Mouse (Mus musculus) thymus, postnatal 10 days (tissue): ENCODE measurements around the gene Chd5.

Source experiments
- DNase-seq, 2 experiments: peaks; one replicate each; pipeline ENCODE4 v3.0.0; 2021; ENCODE audit warnings: low spot score in 2 of 2

Chd5 gene

DNA sequence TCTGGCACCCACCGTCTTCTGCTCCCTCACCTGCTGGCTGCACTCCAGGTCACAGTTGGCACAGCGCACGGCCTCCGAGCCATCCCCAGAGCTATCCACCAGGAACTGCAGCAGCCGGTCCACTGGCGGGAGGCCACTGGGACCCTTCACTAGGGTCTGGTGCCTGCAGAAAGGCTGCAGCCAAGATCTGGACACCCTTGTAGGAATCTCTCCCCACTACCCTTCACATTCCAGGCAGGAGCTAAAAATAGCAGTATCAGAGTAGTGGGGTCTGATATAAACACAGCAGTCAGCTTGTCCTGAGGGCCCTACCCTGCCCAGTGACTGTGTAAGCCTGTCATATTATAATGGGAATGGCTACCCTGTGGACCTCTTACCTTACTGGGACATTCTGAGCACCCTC is 20.8 kb upstream of the Chd5 start:
- DNase-seq, result no peak

DNA sequence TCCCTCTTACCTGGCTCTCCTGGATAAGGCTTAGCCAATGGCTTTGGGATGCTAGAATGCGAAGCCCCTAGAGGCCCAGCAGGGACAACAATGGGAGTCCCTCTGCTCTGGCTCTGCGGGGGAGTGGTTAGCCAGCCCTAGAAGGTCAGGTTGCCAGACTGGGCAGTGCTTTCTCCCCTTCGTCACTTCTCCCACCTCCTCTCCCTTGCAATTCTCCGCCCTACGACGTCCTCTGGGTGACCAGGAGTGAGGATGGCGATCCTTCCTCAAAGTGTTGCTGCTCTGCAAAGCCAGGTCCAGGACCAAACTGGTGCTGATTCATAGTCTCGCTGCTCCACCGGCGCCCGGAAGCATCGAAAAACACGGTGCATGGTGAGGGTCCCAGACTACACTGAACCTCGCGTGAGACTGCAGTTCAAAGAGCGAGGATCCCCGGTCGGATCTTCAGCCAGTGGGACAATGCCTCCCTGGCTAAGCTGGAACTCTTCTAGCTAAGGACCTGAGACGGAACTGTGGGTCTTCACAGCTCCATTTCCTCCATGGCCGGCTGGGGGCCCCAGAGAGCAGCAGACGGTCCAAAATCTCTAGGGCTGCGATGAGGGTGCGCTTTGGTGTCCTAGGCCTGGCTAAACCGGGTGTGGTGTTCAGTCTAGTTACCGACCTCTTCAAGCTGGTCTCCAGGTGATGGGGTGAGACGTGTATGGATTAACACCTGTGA is 19.8 kb upstream of the Chd5 start, which contains the start of gene Rnf207:
Gene Rnf207, minus strand, starts transcription at position 477 of the 718 bp plus-strand sequence.
- DNase-seq, result no peak

DNA sequence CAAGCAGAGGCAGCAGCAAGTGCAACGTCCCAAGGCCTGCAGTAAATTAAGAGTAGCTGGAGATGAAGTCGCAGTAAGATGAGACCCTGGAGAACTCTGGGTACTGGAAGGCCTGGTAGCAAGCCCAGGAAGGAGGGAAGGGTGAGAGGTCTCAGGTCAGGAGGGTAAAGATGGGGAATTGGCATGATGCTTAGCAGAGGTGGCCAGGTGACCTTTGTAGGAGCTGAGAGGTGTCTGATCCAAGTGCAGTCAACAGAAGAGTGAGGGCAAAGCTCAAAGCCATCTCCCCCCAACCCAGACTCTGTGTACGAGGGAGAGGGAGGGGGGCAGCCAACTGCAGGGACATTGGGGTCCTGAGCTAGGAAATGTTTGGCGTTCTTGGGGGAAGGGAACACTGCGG is 17.0 kb upstream of the Chd5 start:
- DNase-seq, result no peak

DNA sequence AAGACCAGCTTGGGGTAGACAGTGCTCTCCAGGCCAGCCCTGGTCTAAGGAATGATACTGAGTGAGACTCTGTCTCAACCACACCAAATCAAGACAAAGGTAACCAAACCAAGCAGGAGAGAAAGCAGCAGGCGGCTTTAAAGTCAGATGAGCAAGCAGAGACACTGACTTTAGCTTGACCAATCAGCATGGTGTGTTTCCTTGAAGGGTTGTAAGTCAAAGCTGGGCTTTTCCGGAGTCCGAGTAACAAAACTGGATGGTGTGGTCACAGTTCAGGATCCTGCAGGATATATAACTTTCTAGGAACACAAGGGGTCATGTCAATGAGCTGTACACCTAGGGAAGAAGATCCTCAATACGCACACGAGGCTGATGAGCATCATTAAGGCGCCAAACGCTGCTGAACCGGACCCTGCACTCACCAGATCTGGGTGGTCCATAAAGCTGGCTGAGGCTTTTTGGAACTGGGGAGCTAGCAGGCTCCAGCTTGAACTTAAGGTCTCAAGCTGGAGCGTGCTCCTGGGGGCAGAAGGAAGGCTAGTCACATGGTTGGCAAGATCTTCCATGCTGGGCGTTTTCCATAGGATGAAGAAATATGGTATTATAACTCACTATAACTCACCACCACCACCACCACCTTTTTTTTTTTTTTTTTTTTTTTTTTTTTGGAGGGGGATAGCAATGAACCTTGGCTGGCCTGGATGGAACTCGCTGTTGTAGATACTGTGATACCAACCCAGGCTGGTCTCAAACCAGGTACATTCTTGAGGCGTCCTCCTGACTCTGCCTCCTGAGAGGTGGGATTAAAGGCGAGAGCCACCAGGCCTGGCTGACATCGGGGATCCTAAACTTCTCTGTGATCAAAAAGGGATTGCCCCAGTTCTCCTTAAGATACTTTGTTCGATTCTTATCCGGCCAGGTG is 13.5 kb upstream of the Chd5 start:
- no peak for DNase-seq

DNA sequence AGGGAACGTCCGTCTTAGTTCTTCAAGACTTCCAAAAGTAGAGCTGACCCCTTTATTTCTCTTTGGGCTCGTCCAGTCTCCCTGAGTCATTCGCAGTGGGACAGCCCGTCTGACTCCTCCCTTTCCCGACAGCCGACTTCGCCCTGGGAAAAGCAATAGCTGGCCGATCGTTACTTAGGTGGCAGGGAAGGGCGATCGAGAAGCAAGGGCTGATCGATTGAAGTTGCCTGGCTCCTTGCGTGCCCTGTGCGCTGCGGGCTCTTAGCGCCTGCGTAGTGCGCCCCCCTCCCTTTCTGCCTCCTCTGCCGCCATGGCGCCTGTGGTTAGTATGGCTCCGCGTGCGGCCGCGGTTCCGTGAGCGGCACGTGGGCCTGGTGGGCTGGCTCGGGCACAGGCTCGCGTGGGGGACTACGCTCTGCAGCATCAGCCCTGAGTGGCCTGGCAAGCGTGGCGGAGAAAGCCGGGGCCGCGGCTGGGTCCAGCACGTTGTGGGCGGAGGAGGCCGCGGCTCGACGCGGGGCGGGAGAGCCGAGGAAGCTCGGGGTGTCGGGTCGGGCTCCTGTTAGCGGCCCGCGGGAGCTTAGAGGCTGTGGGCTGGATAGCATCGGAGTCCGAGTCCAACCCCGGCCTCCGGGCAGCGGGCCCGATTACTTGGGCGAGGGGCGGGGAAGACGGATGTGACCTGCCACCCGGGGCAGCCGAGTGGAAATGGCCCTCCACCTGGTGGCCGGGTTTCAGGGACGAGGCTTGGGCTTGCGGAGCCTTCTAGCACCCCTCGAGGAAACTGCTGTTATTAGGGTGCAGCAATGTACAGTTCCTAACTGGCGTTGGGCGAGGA is 12.7 kb upstream of the Chd5 start, which contains the start of gene Rpl22:
Gene Rpl22, plus strand, starts transcription at position 169 of the 838 bp plus-strand sequence.
- peak; percentile 87 to 90 for DNase-seq

DNA sequence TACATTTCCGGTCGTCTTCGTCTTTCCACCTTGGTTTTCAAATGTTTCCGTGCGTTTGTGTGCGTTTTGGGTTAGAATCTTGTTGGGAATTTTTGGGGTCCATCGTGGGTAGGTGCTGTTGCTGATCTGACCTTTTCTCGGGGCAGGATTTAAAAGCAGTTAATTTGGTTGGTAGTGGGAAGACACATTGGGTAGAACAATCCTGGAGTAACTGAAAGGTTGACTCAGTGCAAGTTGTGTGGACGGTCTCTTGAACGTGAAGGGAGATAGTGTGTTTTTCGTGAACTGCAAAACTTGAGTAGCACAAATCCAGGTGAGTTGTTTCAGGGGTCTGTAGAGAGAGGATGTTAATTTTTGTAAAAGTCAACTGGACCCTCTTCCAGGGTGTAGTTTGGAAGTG is 11.9 kb upstream of the Chd5 start:
- DNase-seq, result no peak

DNA sequence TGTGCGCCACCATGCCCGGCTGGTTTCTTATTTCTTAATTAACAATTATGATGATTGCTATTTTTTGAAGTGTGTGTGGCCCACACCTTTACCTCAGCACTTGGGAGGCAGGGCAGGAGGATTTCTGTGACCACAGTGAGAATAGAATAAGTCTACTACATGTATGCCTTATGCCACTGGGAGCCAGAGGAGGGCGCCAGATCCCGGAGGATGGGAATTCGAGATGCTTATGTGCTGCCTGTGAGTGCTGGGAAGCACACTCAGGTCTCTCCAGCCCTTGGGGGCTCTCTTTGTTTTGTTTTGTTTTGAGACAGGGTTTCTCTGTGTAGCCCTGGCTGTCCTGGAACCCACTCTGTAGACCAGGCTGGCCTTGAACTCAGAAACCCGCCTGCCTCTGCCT is 9.8 kb upstream of the Chd5 start:
- DNase-seq, result peak in 1 of 2 experiments; percentile 65

DNA sequence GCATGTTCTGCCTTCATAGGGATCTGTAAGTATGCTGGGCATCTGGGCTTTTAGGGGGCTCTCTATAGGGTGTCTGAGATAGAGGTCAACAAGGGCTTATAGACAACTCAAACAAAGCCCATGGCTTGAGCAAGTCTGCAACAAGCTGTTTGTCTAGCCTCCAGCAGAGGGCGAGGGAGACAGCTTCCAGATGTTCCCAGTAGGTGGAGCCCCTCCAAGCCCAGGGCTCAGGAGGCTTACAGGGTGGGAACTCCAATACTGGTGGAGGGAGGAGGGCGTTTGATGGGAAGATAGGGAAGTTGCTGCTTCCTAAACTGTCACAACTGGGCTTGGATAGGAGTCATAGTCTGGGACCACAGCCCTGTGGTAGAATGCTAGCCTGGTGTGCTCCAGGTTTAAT is 5.5 kb upstream of the Chd5 start:
- DNase-seq, result peak; percentile 32 to 68

DNA sequence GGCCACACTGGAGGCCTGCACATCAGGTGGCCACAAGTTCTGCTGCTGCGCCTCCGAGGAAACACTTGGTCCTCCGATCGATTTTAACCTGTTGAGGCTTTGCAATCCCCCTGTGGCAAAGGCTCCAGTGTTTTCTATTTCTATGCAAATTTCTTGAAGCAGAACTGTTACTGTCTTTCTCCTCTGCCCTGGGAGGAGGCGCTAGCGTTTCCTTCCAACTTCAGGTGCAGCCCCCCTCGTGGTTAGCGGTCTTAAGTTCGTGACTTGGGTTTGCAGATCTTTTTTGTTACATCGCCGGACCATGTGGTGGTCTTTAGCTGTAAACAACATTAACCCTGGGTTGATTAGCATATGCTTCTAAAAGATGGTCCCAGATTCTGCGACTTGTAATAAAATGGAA is 4.9 kb upstream of the Chd5 start:
- DNase-seq, result no peak

DNA sequence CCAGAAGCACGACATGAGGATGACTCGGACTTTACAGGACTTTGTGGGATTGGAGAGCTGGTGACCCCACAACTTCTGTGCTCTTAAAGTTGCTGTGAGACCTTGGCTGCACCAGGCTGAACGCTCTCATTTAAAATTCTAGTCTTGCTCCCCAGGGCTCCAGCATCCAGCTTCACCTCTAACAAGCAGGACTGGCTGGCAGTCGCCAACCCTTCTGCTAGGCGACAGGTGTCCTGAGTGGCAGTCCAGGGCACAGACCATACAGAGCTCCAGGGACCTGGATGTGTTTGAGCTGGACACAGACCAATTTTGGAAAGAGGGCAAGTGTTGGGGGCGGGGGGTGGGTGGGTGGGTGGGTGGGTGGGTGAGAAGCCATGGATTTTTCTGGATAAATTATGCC is 679 bp upstream of the Chd5 start:
- DNase-seq, result no peak

DNA sequence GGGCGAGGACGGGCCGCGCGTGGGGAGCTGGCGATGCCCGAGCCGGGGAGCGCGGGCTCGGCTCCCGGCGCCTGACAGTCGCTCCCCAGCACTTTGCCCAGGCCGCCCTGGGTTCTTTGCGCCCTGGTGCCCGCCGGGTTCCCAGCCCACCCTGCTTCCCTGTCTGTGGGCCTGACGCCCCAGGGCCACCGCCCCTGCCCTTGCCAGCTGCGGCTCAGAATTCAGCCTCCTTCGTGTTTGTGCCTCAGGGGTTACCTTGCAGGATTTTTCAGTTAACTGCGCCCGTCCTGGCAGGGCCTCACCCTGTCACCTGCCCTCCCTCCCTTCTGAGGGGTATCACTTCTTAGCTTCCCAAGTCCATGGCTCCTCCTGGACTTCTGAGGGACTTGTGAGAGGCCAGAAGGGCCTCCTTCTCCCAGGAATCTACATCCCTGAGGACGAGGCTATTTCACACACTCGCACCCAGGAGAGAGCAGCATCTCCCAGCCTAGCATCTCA is 891 bp downstream of the Chd5 start:
- DNase-seq, result no peak

DNA sequence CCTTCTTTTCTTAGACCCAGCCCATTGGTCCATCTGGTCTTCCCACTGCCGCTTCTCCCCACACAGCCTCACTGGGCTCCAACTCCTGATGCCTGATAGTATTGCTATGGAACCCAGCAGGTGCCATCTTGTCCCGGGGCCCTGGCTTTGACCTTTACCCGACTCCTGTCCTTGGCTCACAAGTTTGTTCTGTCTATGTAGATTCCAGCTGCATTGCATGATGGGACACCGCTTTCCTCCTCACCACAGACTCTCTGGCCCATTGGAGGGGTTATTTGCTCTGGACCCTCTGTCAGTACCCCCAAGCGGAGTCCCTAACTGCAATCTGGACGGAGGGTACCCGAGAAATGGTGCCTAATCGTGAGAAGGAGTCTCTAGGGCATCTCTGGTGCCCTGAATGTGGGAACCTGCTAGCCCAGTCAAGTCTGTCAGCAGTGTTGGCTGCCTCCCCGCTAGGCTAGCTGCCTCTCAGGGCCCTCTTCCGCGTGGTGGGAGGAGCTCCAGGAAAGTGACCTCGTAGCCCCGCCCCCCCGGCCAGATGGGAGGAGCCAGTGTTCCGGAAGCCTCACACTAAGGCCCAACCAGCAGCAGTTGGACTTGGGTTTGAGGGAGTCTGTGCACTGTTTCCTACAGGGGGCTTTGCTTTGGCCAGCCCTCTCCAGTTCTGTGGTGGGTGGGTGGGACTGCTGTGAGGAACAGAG is 2.3 kb downstream of the Chd5 start:
- peak in 1 of 2 experiments; percentile 24 for DNase-seq

DNA sequence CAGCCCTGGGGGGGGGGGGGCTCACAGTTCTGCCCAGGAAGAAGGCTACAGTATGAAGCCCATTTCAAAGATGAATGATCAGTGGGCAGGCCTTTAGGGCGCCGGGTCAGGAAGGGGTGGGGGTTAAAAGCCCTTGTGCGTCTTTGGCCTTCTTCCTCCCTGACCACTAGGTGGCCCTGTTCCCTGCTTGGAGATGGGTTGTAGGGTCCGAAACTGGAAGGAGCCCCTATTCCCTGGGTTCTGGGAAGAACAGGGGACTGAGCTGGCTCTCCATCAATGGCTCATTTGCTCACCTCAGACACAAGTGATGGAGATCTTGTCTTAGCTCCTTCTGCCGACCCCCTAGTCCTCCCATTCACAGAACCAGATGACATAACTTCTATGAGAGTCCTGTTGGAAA is 4.8 kb downstream of the Chd5 start:
- DNase-seq, result no peak

DNA sequence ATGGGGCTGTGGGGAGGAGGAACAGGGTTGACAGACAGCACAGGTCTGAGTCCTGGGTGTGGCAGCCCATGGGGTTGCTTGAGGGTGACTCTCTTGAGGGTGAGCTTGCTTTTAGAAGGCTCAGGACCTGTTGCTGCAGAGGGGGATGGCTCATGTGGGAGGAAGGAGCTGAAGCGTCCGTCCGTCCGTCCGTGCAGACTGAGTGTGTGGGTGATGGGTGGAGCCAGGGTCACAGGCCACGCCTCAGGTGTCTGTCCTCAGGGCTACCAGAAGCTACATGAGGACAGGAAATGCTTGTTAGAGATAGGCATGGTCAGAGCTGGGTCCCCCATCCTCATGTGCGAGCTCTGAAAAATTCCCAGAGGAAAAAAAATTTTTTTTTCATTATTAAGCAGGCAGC is 6.2 kb downstream of the Chd5 start:
- no peak for DNase-seq

DNA sequence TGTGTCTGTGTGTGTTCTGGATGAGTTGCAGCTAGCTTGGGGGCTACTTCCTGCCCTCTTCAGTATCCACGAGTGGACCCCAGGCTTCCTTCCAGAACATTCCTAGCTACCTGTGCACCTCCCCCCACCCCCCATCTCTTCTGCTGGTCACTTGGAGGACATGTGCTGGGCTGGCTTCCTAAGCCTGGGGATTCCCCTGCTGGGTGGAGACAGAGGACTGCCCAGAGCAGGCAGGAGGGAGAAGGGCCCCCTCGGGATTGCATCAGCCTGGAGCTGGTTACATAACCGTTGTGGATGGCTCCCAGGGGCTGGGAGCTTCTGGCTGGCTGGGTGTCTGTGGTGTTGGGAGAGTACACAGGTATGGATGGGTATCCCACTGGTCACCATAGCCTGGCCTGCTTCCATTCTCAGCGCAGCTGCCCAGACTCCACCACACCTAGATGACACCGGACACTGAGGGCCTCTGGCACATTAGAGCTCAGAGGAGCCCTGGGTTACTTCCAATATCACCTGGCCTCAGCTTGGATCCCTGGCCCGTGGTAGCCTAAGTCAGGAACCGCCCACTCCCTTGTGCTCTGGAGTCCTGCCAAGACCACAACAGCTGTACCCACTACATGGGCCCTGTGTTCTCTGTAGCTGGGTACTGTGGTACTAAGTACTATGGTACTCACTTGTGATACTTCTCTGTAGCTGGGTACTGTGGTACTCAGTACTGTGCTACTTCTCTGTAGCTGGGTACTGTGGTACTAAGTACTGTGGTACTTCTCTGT is 6.9 kb downstream of the Chd5 start:
- no peak for DNase-seq

DNA sequence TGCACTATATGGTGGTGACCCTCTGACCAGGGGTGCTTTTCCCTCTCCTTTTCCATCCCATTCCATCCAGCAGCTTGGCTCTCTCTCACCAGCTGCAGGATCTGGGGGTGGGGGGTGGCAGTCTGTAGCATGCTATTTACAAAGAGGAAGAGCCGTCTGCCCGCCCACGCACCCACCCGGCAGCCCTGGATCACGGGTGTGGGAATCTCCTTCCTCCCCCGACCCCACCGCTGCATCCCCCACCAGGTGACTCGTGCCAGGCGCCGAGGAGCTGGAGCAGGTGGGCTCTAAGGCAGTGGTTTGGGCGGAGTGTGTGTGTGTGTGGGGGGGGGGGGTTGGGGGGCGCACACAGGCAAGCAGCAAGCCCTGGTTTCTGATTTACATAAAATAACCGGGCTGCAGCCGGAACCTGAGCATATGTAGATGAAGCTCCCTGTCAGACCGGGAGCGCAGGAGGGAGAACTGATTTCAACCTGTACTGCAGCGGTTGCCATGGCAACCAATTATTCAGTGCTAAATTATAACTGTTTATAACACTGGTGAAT is 11.5 kb downstream of the Chd5 start:
- no peak for DNase-seq

DNA sequence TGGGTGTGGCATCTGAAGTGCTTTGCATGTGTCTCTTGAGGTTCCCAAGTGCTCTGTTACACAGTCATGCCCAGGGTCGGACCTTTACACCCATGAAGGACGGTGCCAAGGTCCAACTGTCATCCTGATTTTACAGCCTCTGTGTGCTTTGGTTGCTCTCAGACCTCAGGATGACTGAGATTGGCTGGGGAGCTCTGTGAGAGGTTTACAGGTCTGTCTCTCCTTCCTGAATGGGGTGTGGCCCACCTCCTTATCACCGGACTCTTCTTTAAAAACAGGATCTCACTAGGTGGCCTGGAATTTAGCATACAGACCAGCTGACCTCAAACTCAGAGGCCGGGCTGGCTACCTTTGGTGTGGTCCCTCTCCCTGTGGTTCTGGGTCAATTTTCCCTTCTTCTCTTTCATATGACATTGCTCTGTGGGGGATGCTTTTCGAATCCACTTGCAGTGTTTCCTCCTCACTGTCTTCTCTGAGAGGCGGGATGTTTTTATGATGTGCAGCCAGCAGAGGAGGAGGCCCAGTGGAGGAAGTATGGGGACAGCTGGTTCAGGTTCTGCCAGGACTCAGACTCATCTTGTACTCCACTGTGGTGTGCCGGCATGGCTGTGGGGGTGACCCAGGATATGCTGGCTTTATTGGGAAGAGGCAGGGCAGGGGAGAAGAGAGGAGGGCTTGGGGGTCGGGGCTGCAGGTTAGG is 12.4 kb downstream of the Chd5 start:
- DNase-seq, result no peak

DNA sequence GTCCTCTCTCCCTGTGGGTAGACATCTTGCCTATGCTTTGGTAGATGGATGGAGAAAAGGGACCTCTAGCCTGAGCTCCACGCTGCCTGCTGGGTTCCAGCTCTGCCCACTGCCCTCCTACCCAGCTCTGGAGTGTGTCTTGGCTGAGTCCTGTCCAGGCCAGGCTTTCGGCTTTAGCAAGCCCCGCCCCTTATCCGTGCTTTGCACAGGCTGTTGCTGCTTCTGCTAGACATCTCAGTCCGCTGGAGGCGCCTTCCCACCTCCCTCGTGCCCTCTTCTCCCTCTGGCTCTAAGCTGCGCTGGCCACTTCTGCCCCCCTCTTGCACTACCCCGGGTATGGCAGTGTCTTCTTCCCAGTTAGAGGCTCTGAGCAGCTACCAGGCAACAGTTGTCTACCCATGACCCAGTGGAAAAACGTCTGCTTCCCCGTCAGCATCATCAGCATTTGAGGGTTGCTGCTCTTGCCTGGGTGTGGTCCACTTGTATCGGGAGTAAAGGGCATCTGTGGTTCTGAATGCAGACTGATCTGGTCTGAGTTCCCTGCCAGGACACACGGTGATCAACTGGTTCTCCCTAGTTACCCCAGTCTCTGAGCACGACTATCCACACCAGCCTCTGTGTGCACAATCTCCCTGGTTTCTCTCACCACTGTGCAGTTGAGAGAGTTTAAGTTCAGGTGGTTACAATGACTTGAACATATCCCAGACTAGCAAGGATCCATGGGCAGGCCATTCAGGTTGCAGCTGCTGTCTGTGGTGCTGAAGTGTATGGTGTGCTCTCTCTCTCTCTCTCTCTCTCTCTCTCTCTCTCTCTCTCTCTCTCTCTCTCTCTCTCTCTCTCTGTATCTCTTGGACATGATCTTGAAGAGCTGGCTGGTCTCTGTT is 13.2 kb downstream of the Chd5 start:
- no peak for DNase-seq
